Mouse (Mus musculus) hindbrain, embryonic 11.5 days (tissue): ENCODE measurements at regions not wholly inside any gene's neighbourhood (a gene's known extent, or its start where the extent isn't known, plus 50 kb on each side); places are given as distances from the start of the nearest gene placed in this dataset.

Experiments used
- ATAC-seq: fragments of 200-750 bp; cut with Nextera tagmentation; 2 replicates; pipeline ENCODE4 v1.8.0; 2017; ENCODE audit warnings: mild to moderate bottlenecking, moderate TSS enrichment, moderate library complexity; ENCODE audit not compliant: low FRiP score
- DNase-seq: peaks from one replicate; pipeline ENCODE4 v3.0.0-alpha.2; 2015; ENCODE audit warnings: low spot score
- H3K27ac ChIP-seq: fragments of 300-500 bp; sonication (generic); 2 replicates; pipeline ENCODE4 v1.5.1; 2014; ENCODE audit warnings: mild to moderate bottlenecking, low read depth, low read length
- H3K27me3 ChIP-seq: fragments of 300-500 bp; sonication (generic); 2 replicates; pipeline ENCODE4 v1.6.1; 2014; ENCODE audit warnings: mild to moderate bottlenecking, low read length, moderate library complexity, mixed read lengths; ENCODE audit not compliant: control insufficient read depth, insufficient read depth
- H3K36me3 ChIP-seq: fragments of 300-500 bp; sonication (generic); 2 replicates; pipeline ENCODE4 v1.6.1; 2014; ENCODE audit warnings: mild to moderate bottlenecking, low read length, moderate library complexity, mixed read lengths; ENCODE audit not compliant: control insufficient read depth, insufficient read depth
- H3K4me1 ChIP-seq: fragments of 300-500 bp; sonication (generic); replicated peaks from 2 replicates; pipeline ENCODE4 v1.6.1; 2014; ENCODE audit warnings: low read length, mixed read lengths; ENCODE audit not compliant: control insufficient read depth, insufficient read depth
- H3K4me2 ChIP-seq: fragments of 300-500 bp; sonication (generic); replicated peaks from 2 replicates; pipeline ENCODE4 v1.6.1; 2014; ENCODE audit warnings: mild to moderate bottlenecking, low read depth, low read length
- H3K4me3 ChIP-seq: fragments of 300-500 bp; sonication (generic); 2 replicates; pipeline ENCODE4 v1.5.1; 2014; ENCODE audit warnings: low read depth, low read length
- H3K9ac ChIP-seq: fragments of 300-500 bp; sonication (generic); 2 replicates; pipeline ENCODE4 v1.6.1; 2014; ENCODE audit warnings: low read depth, low read length
- H3K9me3 ChIP-seq: fragments of 300-500 bp; sonication (generic); 2 replicates; pipeline ENCODE4 v1.6.1; 2016; ENCODE audit warnings: low read length; ENCODE audit not compliant: control insufficient read depth
- WGBS: fragments of 180-500 bp; shearing (Covaris S2); extraction: QIAGEN DNeasy Blood & Tissue Kit; methylation state at CpG from one replicate; pipeline ENCODE4 v1.1.7; 2014; 5-methylcytosine and 5-hydroxymethylcytosine counted together

- Histone ChIP-seq H3K36me3 (no peaks in the 10 kb centered on the region), H3K9ac (no peak overlapping the region), H3K9me3 (no peaks in the 10 kb centered on the region), H3K4me3 (no peak overlapping the region), H3K4me1 (no peaks in the 10 kb centered on the region), H3K4me2 (no peak overlapping the region), H3K27ac (no peak overlapping the region), H3K27me3 (no peaks in the 10 kb centered on the region)
- ATAC-seq (no peak), DNase-seq (no peak)
- WGBS = 87% methylated on average over 3 of the region's 3 CpGs
Observed at GRCm38 (mm10) chr3:41175356-41175755, 92.5 kb upstream of the Pgrmc2 start.

DNA sequence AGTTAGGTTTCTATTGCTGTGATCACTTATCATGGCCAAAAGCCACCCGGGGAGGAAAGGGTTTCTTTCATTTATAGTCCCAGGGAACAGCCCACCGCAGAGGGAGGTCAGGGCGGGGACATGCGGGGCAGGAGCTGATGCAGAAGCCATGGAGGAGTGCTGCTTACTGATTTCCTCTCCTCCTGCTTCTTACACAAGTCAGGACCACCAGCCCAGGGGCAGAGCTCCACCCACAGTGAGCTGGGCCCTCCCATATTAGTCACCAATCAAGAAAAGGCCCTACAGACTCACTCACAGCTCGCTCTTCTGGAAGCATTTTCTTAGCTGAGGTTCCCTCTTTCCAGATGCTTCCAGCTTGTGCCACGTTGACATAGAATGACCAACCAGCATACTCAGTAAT is 90.7 kb upstream of the Pgrmc2 start:
- ATAC-seq = no peak
- WGBS = 59% methylated on average over 6 of the region's 6 CpGs

GRCm38 (mm10) chr3:41172306-41173215 is 89.7 kb upstream of the Pgrmc2 start:
- DNase-seq = no peak
- Histone ChIP-seq H3K4me2 (no peak overlapping the region), H3K9me3 (no peaks in the 10 kb centered on the region), H3K4me3 (no peak overlapping the region), H3K9ac (no peak overlapping the region), H3K36me3 (no peaks in the 10 kb centered on the region), H3K27me3 (no peaks in the 10 kb centered on the region), H3K27ac (no peak overlapping the region), H3K4me1 (no peaks in the 10 kb centered on the region)
- no peak for ATAC-seq
- WGBS = 87% methylated on average over 11 of the region's 11 CpGs

More for the DNA sequence above, 90.7 kb upstream of the Pgrmc2 start:
- Histone ChIP-seq H3K27me3 (no peaks in the 10 kb centered on the region), H3K27ac (no peak overlapping the region), H3K4me2 (no peak overlapping the region), H3K4me3 (no peak overlapping the region), H3K9ac (no peak overlapping the region), H3K36me3 (no peaks in the 10 kb centered on the region), H3K9me3 (no peaks in the 10 kb centered on the region), H3K4me1 (no peaks in the 10 kb centered on the region)
- DNase-seq = no peak

- no peaks in the 10 kb centered on the region for H3K36me3 ChIP-seq
- no peak overlapping the region for H3K4me2 ChIP-seq
- 93% methylated on average over 4 of the region's 4 CpGs for WGBS
- H3K9ac ChIP-seq = no peak overlapping the region
- no peak for DNase-seq
- no peaks in the 10 kb centered on the region for H3K9me3 ChIP-seq
- H3K27me3 ChIP-seq = no peaks in the 10 kb centered on the region
- ATAC-seq = no peak
- H3K27ac ChIP-seq = no peak overlapping the region
- no peak overlapping the region for H3K4me3 ChIP-seq
- no peaks in the 10 kb centered on the region for H3K4me1 ChIP-seq
Observed at GRCm38 (mm10) chr3:41171772-41172171, 88.9 kb upstream of the Pgrmc2 start.

DNA sequence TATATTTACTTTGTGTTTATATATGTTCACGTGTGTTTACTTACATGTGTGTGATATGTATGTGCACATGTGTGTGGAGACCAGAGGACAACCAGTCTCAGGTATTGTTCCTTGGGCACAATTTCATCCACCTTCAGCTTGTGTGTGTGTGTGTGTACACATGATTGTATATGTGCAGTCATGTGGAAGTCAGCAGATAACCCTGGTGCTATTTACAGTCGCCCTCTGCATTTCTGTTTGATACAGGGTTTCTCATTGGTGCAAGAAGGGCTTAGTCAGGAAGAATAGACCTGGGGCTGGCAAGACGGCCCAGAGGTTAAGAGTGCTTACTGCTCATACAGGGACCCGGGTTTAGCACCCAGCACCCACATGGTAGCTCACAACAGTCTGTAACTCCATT is 88.5 kb upstream of the Pgrmc2 start:
- DNase-seq (no peak), ATAC-seq (no peak)
- Histone ChIP-seq H3K4me1 (no peaks in the 10 kb centered on the region), H3K27me3 (no peaks in the 10 kb centered on the region), H3K9ac (no peak overlapping the region), H3K9me3 (no peaks in the 10 kb centered on the region), H3K27ac (no peak overlapping the region), H3K4me3 (no peak overlapping the region), H3K36me3 (no peaks in the 10 kb centered on the region), H3K4me2 (no peak overlapping the region)
- 95% methylated on average over 4 of the region's 4 CpGs for WGBS

DNA sequence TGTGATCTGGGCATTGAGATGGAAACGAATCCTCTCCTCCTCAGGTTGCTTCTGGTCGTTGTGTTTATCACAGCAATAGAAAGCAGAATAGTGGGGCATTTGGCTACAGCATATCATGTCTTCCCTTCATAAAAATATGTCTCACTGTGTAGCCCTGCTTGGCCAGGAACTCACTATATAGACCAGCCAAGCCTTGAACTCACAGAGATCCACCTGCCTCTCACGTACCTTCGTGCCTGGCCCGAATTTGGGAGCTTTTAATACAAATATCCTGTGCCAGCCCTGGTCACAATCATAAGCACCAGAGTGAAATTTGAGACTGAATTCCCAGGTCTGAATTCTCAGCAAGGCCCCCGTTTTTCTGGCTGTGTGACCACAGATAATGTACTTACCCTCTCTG is 87.7 kb upstream of the Pgrmc2 start:
- H3K27me3 ChIP-seq = no peaks in the 10 kb centered on the region
- H3K4me2 ChIP-seq = no peak overlapping the region
- no peak overlapping the region for H3K4me3 ChIP-seq
- no peaks in the 10 kb centered on the region for H3K9me3 ChIP-seq
- WGBS = 72% methylated on average over 6 of the region's 6 CpGs
- DNase-seq = no peak
- H3K9ac ChIP-seq = no peak overlapping the region
- no peaks in the 10 kb centered on the region for H3K36me3 ChIP-seq
- H3K4me1 ChIP-seq = no peaks in the 10 kb centered on the region
- ATAC-seq = no peak
- no peak overlapping the region for H3K27ac ChIP-seq

DNA sequence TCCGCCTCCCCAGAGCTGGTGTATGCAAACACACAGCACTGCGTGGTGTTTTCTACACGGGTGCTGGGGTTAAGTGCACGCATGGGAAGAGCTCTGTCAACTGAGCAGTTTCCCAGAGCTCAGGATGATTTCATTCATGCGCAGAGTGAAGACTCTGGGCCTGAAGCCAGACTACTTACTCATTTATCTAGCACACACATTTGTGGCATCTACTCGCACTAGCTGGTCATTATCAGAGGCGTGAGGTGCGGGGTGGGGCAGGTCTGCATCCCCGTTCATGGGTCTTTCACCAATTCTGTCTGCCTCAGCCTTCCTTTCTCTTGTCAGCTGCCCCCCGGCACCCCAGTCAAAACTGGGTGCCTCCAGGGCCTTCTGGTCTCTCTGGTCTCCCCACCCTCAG is 86.6 kb upstream of the Pgrmc2 start:
- no peak overlapping the region for H3K4me3 ChIP-seq
- no peak overlapping the region for H3K4me2 ChIP-seq
- H3K27me3 ChIP-seq = no peaks in the 10 kb centered on the region
- H3K9me3 ChIP-seq = no peaks in the 10 kb centered on the region
- H3K36me3 ChIP-seq = no peaks in the 10 kb centered on the region
- ATAC-seq (no peak), DNase-seq (no peak)
- 97% methylated on average over 10 of the region's 10 CpGs for WGBS
- H3K4me1 ChIP-seq = no peaks in the 10 kb centered on the region
- H3K27ac ChIP-seq = no peak overlapping the region
- H3K9ac ChIP-seq = no peak overlapping the region

GRCm38 (mm10) chr3:41168181-41168967 is 85.5 kb upstream of the Pgrmc2 start:
- no peak overlapping the region for H3K27ac ChIP-seq
- no peak overlapping the region for H3K4me3 ChIP-seq
- no peak overlapping the region for H3K9ac ChIP-seq
- no peaks in the 10 kb centered on the region for H3K9me3 ChIP-seq
- no peaks in the 10 kb centered on the region for H3K36me3 ChIP-seq
- 87% methylated on average over 11 of the region's 11 CpGs for WGBS
- no peaks in the 10 kb centered on the region for H3K27me3 ChIP-seq
- H3K4me2 ChIP-seq = no peak overlapping the region
- ATAC-seq = no peak
- DNase-seq = peak; percentile 15
- H3K4me1 ChIP-seq = no peaks in the 10 kb centered on the region
